Mouse (Mus musculus): Measurements from ENCODE around the gene Tac4. TPM values are rescaled to one million over a fixed set of nuclear protein-coding genes. Genes with fewer than 3 reads are reported as not detected.

Gene Tac4
- total and polyA plus RNA-seq, 3 experiments: 0.19 TPM; not detected in 2

DNA sequence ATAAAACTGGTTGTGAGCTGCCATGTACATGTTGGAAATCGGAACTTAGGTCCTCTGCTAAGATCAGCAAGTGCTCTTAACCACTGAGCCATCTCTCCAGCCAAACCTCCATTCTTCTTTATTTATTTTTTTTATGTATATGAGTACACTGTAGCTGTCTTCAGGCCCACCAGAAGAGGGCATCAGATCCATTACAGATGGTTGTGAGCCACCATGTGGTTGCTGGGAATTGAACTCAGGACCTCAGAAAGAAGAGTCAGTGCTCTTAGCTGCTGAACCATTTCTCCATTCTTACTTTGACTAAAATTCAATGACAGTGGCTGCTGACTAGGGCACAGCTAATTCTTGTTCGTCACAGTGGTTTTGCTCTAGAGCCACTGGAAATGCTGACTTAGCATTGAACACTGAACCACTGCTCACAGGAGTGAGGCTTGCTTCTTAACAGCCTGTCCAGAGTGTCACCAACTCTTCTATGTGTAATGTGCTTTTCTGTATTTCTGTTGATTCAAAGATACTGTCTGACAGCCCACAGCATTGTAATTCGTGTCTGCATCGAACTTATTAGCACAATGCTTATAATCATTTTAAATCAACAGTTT is 17.8 kb downstream of the Tac4 start:
- Histone ChIP-seq H3K27me3 (replicated peaks) (no peaks in the 10 kb centered on the region), H3K4me2 (ENCODE audit: insufficient read depth, low read depth, poor library complexity, severe bottlenecking) (no peak overlapping the region), H3K9ac (ENCODE audit: insufficient read depth, low read depth) (no peak overlapping the region), H3K79me2 (replicated peaks; ENCODE audit: control insufficient read depth, extremely low read depth, insufficient read depth, poor library complexity, severe bottlenecking) (no peaks in the 10 kb centered on the region), H3K9me3 (replicated peaks; ENCODE audit: low read length) (no peaks in the 10 kb centered on the region), H3K27ac (ENCODE audit: insufficient read depth, low read depth) (no peak overlapping the region), H3K4me3 (replicated peaks in 1 of 3; ENCODE audit: low read depth in 2 of 3, low read length in 2 of 3, poor library complexity in 1 of 3) (no peak overlapping the region), H3K36me3 (replicated peaks in 1 of 2; ENCODE audit: control insufficient read depth in 1 of 2, insufficient read depth in 1 of 2, low read length in 1 of 2) (peaks cover 90 to 99% of the 10 kb centered on the region in 2 experiments), H3K4me1 (ENCODE audit: control insufficient read depth in 1 of 2, insufficient read depth in 2 of 2) (peaks cover 0 to 5% of the 10 kb centered on the region in 2 experiments; a peak in 2 of 4 replicates)
- TF ChIP-seq RCOR1 (conservative IDR thresholded peaks at IDR 0.05; ENCODE audit: low read depth, low read length) (no peak), USF1 (IDR thresholded peaks at IDR 0.05; ENCODE audit: low read depth, low read length) (no peak), MAFK (IDR thresholded peaks at IDR 0.05; ENCODE audit: insufficient replicate concordance, low read length) (peak; percentile 68), MYC (IDR thresholded peaks at IDR 0.05; ENCODE audit: low read depth, low read length) (0 out of 2 replicates have a peak, but pooled peaks have one; percentile 58), TCF12 (IDR thresholded peaks at IDR 0.05; ENCODE audit: low read depth, low read length) (no peak), ZNF384 (IDR thresholded peaks at IDR 0.05; ENCODE audit: low read depth, low read length) (peak; percentile 33; the same call in 1 of the 2 replicates), MAX (IDR thresholded peaks at IDR 0.05; ENCODE audit: low read length) (no peak), CTCF (conservative IDR thresholded peaks at IDR 0.05 in 1 of 2, IDR thresholded peaks at IDR 0.05 in 1 of 2; ENCODE audit: low read depth in 2 of 2, low read length in 2 of 2) (peak in 1 of 2 experiments; percentile 62; a peak in 2 of 4 replicates), RAD21 (IDR thresholded peaks at IDR 0.05; ENCODE audit: low read depth, low read length) (peak; percentile 14), SMC3 (IDR thresholded peaks at IDR 0.05; ENCODE audit: low read depth, low read length) (no peak; the same call in 1 of the 2 replicates)
- in situ Hi-C loops (cut with MboI; ENCODE audit: low pct_ligation_motif_present, low pct_unique_long_range_greater_than_20kb, low sequenced_read_pairs) (no loop called here), dilution Hi-C loops (cut with MboI; ENCODE audit: extremely low pct_ligation_motif_present, extremely low pct_unique_long_range_greater_than_20kb, low sequenced_read_pairs) (no loop called here)
- no peak for DNase-seq (ENCODE audit: extremely low read depth)

DNA sequence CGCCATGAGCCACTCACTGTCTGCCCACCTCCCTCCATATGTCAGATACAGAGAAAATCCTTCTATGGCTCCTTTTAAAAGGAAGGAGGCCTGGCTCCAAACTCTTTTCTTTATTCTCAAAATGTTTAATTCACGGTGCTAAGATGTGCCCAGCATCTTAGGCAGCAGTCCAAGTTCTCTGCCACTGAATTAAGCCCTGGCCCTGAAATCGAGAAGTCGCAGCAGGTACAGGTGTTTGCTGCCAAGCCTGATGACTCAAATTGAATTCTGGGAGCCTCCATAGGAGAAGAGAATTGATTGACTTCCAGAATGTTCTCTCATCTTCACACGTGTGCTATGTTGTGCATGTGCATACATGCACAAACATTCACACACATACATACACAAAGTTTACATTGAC is 21.0 kb downstream of the Tac4 start:
- Histone ChIP-seq H3K27me3 (replicated peaks) (no peaks in the 10 kb centered on the region), H3K79me2 (replicated peaks; ENCODE audit: control insufficient read depth, extremely low read depth, insufficient read depth, poor library complexity, severe bottlenecking) (no peaks in the 10 kb centered on the region), H3K27ac (ENCODE audit: insufficient read depth, low read depth) (no peak overlapping the region), H3K4me3 (replicated peaks in 1 of 3; ENCODE audit: low read depth in 2 of 3, low read length in 2 of 3, poor library complexity in 1 of 3) (no peak overlapping the region), H3K9me3 (replicated peaks; ENCODE audit: low read length) (no peaks in the 10 kb centered on the region), H3K36me3 (replicated peaks in 1 of 2; ENCODE audit: control insufficient read depth in 1 of 2, insufficient read depth in 1 of 2, low read length in 1 of 2) (peaks cover 87 to 96% of the 10 kb centered on the region in 2 experiments), H3K4me1 (ENCODE audit: control insufficient read depth in 1 of 2, insufficient read depth in 2 of 2) (no peaks in the 10 kb centered on the region), H3K4me2 (ENCODE audit: insufficient read depth, low read depth, poor library complexity, severe bottlenecking) (no peak overlapping the region), H3K9ac (ENCODE audit: insufficient read depth, low read depth) (no peak overlapping the region)
- DNase-seq (ENCODE audit: extremely low read depth): no peak
- dilution Hi-C loops (cut with MboI; ENCODE audit: extremely low pct_ligation_motif_present, extremely low pct_unique_long_range_greater_than_20kb, low sequenced_read_pairs) (no loop called here), in situ Hi-C loops (cut with MboI; ENCODE audit: low pct_ligation_motif_present, low pct_unique_long_range_greater_than_20kb, low sequenced_read_pairs) (no loop called here)
- no peak for TF ChIP-seq UBTF (IDR thresholded peaks at IDR 0.05; ENCODE audit: low read depth, low read length)
- no peak for TF ChIP-seq NELFE (IDR thresholded peaks at IDR 0.05; ENCODE audit: low read depth, low read length)
- no peak for TF ChIP-seq E2F4 (IDR thresholded peaks at IDR 0.05; ENCODE audit: insufficient replicate concordance, low read depth, low read length)
- TF ChIP-seq CTCF (conservative IDR thresholded peaks at IDR 0.05 in 1 of 2, IDR thresholded peaks at IDR 0.05 in 1 of 2; ENCODE audit: low read depth in 2 of 2, low read length in 2 of 2): no peak
- no peak for TF ChIP-seq SMC3 (IDR thresholded peaks at IDR 0.05; ENCODE audit: low read depth, low read length)
